Mouse (Mus musculus) erythroblast, embryonic 14.5 days (primary cell): ENCODE data around the gene Tnni3k. TPM values are rescaled to one million over a fixed set of nuclear protein-coding genes. Genes with fewer than 3 reads are reported as not detected.
"Not testable (repeated sequence)": the region's sequence is repeated elsewhere in the genome, so short reads cannot be mapped to it uniquely, and the experiment has no call there.

Source experiments
- H3K27me3 ChIP-seq: 2 replicates; pipeline ENCODE4 v1.6.1; 2012; ENCODE audit warnings: inconsistent platforms; ENCODE audit not compliant: control insufficient read depth
- H3K36me3 ChIP-seq: 2 replicates; pipeline ENCODE4 v1.6.1; 2012; ENCODE audit warnings: mild to moderate bottlenecking, inconsistent platforms; ENCODE audit not compliant: control insufficient read depth
- H3K4me1 ChIP-seq: 2 replicates; pipeline ENCODE4 v1.6.1; 2012; ENCODE audit warnings: inconsistent platforms; ENCODE audit not compliant: control insufficient read depth
- H3K4me3 ChIP-seq: replicated peaks from 2 replicates; pipeline ENCODE3; 2012; ENCODE audit warnings: moderate library complexity, mild to moderate bottlenecking, inconsistent platforms
- H3K9me3 ChIP-seq: 2 replicates; pipeline ENCODE4 v1.6.1; 2012; ENCODE audit warnings: low read length, inconsistent platforms, mixed read lengths; ENCODE audit not compliant: control insufficient read depth
- GATA1 ChIP-seq: IDR thresholded peaks from 2 replicates; pipeline ENCODE4 v1.6.1; 2012; ENCODE audit warnings: low read length, inconsistent platforms, mixed read lengths
- TAL1 ChIP-seq: IDR thresholded peaks from 3 replicates; pipeline ENCODE4 v1.6.1; 2012; ENCODE audit warnings: low read length, inconsistent platforms, mixed read lengths
- polyA plus RNA-seq: library from polyadenylated mRNA; stranded (reverse); fragments of >175 nt; gene quantifications from 2 replicates; pipeline ENCODE4 v1.2.3, GENCODE M21; 2012

Tnni3k gene
- polyA plus RNA-seq, 1 experiment, result not detected

DNA sequence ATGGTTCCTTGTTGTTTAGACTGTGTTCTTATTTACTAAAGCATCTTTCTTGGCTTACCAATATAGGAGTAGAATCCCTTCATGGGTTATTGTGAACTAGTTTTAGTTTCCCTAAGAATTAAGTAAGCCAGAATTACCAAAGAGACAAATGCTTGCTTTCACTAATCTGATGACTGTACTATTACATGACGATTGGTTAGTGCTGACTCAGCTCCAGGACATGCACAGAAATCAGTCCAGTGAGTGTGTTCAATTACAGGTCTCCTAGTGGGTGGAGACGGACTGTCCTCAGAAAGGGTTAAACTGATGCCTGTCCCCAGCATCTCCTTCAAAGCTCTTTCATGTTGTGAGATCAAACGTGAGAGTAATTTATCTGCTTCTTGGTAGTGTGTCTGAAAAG lies 195.5 kb downstream of the Tnni3k start:
- Histone ChIP-seq H3K4me3 (no peak overlapping the region), H3K27me3 (no peaks in the 10 kb centered on the region), H3K36me3 (no peaks in the 10 kb centered on the region), H3K9me3 (no peaks in the 10 kb centered on the region), H3K4me1 (no peaks in the 10 kb centered on the region)
- no peak for TF ChIP-seq GATA1
- no peak for TF ChIP-seq TAL1

DNA sequence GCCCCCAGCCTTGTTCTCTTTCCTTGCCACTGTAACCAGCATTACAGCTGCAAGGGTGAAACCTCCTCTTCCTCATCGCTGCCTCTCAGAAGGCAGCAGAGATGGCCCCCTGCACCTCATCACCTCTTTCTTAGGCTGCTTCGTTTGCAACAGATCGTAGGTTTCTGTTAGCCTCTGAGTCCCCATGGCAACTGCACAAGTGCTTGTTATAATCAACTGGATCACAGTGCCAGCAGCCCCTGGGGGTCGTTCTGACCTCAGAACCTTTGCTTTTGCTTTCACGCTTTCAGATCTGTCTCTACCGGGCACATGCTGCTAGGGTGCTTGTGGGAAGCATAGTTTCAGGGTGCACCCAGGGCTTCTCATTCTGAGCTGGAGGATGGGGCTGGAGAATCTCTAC lies 201.9 kb downstream of the Tnni3k start:
- H3K4me3 ChIP-seq, result no peak overlapping the region
- TF ChIP-seq TAL1 (no peak), GATA1 (no peak)
- no peaks in the 10 kb centered on the region for H3K27me3 ChIP-seq
- no peaks in the 10 kb centered on the region for H3K9me3 ChIP-seq
- no peaks in the 10 kb centered on the region for H3K36me3 ChIP-seq
- H3K4me1 ChIP-seq, result no peaks in the 10 kb centered on the region

DNA sequence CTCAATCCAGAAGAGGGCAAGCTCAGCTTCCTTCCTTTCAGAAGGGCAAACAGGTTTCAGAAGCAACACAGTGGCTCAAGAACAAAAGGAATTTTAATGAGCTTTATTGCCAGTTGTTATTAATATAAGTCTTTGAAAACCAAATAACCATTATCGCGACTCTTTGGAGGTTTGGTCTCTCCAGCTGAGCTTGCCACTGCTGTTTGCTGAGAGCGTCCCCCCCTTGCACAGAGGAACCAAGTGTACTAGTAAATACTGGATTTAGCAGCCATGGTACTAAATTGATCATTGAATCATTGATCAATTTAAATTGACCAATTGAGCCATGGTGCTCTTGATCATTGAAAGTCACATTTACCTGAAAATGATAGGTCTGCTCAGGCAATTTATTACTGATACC lies 202.9 kb downstream of the Tnni3k start:
- Histone ChIP-seq H3K4me1 (no peaks in the 10 kb centered on the region), H3K9me3 (no peaks in the 10 kb centered on the region), H3K4me3 (no peak overlapping the region), H3K27me3 (no peaks in the 10 kb centered on the region), H3K36me3 (no peaks in the 10 kb centered on the region)
- TF ChIP-seq TAL1 (no peak), GATA1 (no peak)

DNA sequence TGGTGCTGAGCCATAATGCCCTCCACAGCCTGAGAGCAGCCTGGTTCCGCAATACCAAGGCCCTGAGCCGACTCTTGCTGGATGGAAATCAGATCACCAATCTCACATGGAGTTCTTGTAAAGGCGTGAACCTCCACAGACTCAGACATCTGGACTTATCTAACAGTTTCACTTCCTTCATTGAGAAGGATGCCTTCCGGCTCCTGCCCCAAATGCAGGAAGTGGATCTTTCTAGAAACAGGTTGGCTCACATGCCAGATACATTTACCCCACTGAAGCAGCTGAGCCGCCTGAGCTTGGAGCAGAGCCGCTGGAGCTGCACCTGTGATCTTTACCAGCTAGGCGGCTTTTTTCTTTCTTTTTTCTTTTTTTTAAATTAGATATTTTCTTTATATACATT lies 213.0 kb downstream of the Tnni3k start:
- H3K4me3 ChIP-seq, result no peak overlapping the region
- TF ChIP-seq TAL1 (no peak), GATA1 (no peak)
- H3K4me1 ChIP-seq, result no peaks in the 10 kb centered on the region
- peaks cover 17% of the 10 kb centered on the region for H3K9me3 ChIP-seq
- no peaks in the 10 kb centered on the region for H3K36me3 ChIP-seq
- H3K27me3 ChIP-seq, result no peaks in the 10 kb centered on the region

DNA sequence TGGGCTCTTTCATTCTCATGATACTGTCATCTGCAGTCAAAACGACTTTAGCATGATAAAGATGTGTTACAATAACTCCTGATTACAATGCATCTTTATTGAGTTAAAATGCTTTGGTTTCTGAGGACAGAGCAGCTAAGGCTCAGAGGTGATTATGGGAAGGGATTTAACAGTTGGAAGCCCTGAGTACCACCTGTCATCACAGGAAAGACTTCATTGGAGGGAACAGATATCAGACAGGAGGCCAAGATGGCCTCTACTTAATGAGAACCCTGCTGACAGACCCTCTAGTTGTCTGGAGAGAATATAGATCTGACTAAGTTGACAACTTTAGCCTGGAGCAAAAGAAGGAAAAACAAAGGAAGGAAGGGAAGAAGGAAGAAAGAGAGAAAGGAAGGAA lies 214.1 kb downstream of the Tnni3k start:
- Histone ChIP-seq H3K36me3 (no peaks in the 10 kb centered on the region), H3K4me1 (no peaks in the 10 kb centered on the region), H3K4me3 (no peak overlapping the region), H3K9me3 (peaks cover 19% of the 10 kb centered on the region), H3K27me3 (no peaks in the 10 kb centered on the region)
- TF ChIP-seq TAL1, result no peak
- TF ChIP-seq GATA1, result no peak

DNA sequence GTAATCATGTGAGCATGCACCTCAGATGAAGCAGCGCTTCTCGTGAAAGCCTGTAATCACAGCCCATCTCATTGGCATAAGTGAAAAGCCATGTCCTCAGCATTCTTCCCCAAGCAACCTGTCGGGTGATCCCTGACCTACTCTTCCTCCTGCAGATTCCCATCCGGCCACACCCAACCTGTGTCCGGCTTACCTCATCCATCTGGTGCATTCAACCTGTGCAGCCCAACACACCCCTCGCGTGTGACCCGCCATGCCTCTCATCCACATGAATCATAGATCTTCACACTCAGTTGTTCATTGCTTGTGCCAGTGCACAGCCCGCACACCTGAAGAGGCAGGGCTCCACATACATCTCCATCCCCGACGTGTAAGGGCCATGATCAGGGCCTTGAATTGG lies 217.3 kb downstream of the Tnni3k start:
- H3K36me3 ChIP-seq, result no peaks in the 10 kb centered on the region
- peaks cover 20% of the 10 kb centered on the region for H3K9me3 ChIP-seq
- no peaks in the 10 kb centered on the region for H3K27me3 ChIP-seq
- no peaks in the 10 kb centered on the region for H3K4me1 ChIP-seq
- TF ChIP-seq GATA1, result no peak
- TF ChIP-seq TAL1, result no peak
- no peak overlapping the region for H3K4me3 ChIP-seq

DNA sequence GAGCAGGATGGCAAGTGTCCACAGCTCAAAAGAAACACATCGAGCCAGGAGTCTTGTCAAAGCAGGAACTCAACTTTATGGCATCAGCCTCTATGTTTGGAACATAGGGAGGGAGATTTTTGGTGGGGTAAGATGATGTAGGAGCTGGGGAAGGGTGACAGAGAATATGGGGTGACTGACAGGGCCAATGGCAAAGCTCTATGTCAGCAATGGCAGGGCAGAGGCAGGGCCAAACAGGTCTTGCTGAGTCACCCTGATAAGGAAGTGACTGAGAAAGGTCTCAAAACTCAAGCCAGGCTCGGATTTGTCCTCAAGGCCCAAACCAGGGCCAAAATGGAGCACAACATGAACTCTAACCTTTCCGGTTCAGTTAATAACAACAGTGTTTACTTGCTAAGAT lies 219.1 kb downstream of the Tnni3k start:
- no peak for TF ChIP-seq GATA1
- no peak for TF ChIP-seq TAL1
- Histone ChIP-seq H3K4me1 (no peaks in the 10 kb centered on the region), H3K36me3 (no peaks in the 10 kb centered on the region), H3K4me3 (no peak overlapping the region), H3K27me3 (no peaks in the 10 kb centered on the region), H3K9me3 (peaks cover 15% of the 10 kb centered on the region)

DNA sequence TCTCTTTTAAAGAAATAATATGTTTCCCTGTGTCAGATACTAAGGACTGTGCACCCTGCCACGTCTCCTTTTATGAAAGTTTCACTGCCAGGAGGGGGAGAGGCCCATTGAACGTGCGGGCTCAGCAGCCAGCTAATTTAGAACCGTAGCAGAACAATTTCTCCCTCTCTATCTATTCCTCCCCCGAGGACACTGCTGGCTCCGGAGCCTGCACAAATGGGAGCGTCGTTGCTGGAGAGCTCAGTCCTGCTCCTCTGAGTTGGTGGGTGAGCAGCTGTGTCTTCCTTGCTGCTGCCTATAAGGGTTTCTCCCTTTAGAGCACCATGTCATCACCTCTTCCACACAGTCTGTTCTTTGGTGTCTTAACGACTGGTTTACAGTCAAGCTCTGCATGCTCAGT lies 220.8 kb downstream of the Tnni3k start:
- Histone ChIP-seq H3K27me3 (no peaks in the 10 kb centered on the region), H3K4me3 (no peak overlapping the region), H3K4me1 (no peaks in the 10 kb centered on the region), H3K9me3 (peaks cover 15% of the 10 kb centered on the region), H3K36me3 (no peaks in the 10 kb centered on the region)
- no peak for TF ChIP-seq TAL1
- TF ChIP-seq GATA1, result no peak

DNA sequence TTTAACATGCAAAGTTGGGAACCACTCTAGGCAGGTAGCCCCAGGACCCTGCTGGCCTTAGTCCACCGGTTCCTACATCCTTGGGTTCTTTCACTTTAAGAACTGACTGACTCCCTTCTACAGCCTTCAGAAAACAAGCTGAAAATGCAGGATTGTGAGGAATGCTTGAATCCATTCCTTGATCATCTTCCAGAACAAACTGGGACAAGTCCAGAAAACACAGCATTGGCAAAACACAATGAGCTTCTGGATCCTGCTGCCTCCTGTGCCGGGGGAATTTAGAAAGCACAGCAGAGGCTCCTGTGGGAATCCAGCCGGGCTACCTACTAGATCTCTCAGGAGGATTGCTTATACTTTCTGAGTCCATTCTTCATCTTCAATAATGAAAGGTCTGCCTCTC lies 229.5 kb downstream of the Tnni3k start:
- no peaks in the 10 kb centered on the region for H3K36me3 ChIP-seq
- no peak overlapping the region for H3K4me3 ChIP-seq
- no peak for TF ChIP-seq TAL1
- no peak for TF ChIP-seq GATA1
- no peaks in the 10 kb centered on the region for H3K27me3 ChIP-seq
- H3K4me1 ChIP-seq, result no peaks in the 10 kb centered on the region
- H3K9me3 ChIP-seq, result no peaks in the 10 kb centered on the region; the same call in 1 of the 2 replicates

DNA sequence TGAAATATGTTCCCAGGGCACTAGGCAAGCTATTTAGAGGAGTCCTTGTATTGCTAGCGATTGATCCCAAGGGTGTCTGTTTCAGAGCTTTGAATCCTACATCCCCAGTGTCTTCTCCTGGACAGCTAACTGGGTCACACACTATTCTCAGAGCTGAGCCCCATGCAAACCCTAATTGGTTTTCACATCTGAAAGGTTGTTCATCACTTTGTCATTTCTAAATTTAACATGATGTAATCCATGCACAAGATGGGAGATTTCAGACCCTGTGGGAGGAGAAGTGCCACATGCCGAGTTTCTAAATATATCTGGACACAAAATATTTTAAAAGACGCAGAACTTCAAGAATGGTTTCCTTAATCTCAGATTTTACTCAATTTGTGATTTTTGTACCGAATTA lies 230.5 kb downstream of the Tnni3k start:
- H3K4me1 ChIP-seq, result no peaks in the 10 kb centered on the region
- H3K36me3 ChIP-seq, result no peaks in the 10 kb centered on the region
- H3K27me3 ChIP-seq, result no peaks in the 10 kb centered on the region
- no peak overlapping the region for H3K4me3 ChIP-seq
- no peak for TF ChIP-seq TAL1
- TF ChIP-seq GATA1, result no peak
- H3K9me3 ChIP-seq, result no peaks in the 10 kb centered on the region; the same call in 1 of the 2 replicates

DNA sequence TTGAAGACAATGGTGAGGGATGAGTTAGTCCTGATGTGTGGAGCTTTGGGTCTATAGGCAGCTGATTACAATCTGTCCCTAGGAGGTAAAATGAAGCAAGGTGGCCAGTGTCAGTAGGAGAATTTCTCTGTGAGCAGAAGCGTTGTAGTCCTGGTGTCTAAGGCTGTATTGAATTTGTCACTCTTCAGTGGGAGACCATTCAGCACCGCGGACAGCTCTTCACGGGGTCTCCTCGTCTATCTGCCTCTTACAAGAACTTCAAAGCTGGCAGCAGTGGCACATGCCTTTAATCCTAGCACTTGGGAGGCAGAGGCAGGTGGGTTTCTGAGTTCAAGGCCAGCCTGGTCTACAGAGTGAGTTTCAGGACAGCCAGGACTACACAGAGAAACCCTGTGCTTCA lies 235.5 kb downstream of the Tnni3k start:
- not testable (repeated sequence) for H3K9me3 ChIP-seq, H3K36me3 ChIP-seq, H3K27me3 ChIP-seq, H3K4me1 ChIP-seq, H3K4me3 ChIP-seq
